Mouse (Mus musculus) lung, embryonic 14.5 days (tissue): ENCODE results near the gene Retreg1. TPM values are rescaled to one million over a fixed set of nuclear protein-coding genes. Genes with fewer than 3 reads are reported as not detected.

Source experiments
- ATAC-seq: fragments of 200-750 bp; cut with Nextera tagmentation; 2 replicates; pipeline ENCODE4 v1.8.0; 2017; ENCODE audit warnings: mild to moderate bottlenecking, moderate TSS enrichment, moderate library complexity; ENCODE audit not compliant: insufficient read depth
- DNase-seq: peaks from one replicate; pipeline ENCODE4 v3.0.0-alpha.2; 2015
- H3K27ac ChIP-seq: fragments of 300-500 bp; sonication (generic); 2 replicates; pipeline ENCODE4 v1.5.1; 2014; ENCODE audit warnings: low read depth, mild to moderate bottlenecking, moderate library complexity
- H3K27me3 ChIP-seq: fragments of 300-500 bp; sonication (generic); 2 replicates; pipeline ENCODE4 v1.6.1; 2014; ENCODE audit warnings: low read length, control low read depth; ENCODE audit not compliant: insufficient read depth
- H3K36me3 ChIP-seq: fragments of 300-500 bp; sonication (generic); 2 replicates; pipeline ENCODE4 v1.6.1; 2014; ENCODE audit warnings: control low read depth; ENCODE audit not compliant: insufficient read depth
- H3K4me1 ChIP-seq: fragments of 300-500 bp; sonication (generic); 2 replicates; pipeline ENCODE4 v1.6.1; 2014; ENCODE audit warnings: antibody characterized with exemption, control low read depth; ENCODE audit not compliant: insufficient read depth
- H3K4me2 ChIP-seq: fragments of 300-500 bp; sonication (generic); 2 replicates; pipeline ENCODE4 v1.6.1; 2014; ENCODE audit warnings: mild to moderate bottlenecking
- H3K4me3 ChIP-seq: fragments of 300-500 bp; sonication (generic); 2 replicates; pipeline ENCODE4 v1.5.1; 2014; ENCODE audit warnings: low read depth, low read length
- H3K9ac ChIP-seq: fragments of 300-500 bp; sonication (generic); 2 replicates; pipeline ENCODE4 v1.6.1; 2014
- H3K9me3 ChIP-seq: fragments of 300-500 bp; sonication (generic); 2 replicates; pipeline ENCODE4 v1.6.1; 2016; ENCODE audit warnings: low read depth, low read length, control low read depth
- CTCF ChIP-seq: IDR thresholded peaks from 2 replicates; pipeline ENCODE4 v1.5.1; 2016; ENCODE audit warnings: antibody characterized with exemption, low read depth
- WGBS: fragments of 180-500 bp; shearing (Covaris S2); extraction: QIAGEN DNeasy Blood & Tissue Kit; methylation state at CpG from one replicate; pipeline ENCODE4 v1.1.7; 2014; 5-methylcytosine and 5-hydroxymethylcytosine counted together
- polyA plus RNA-seq: library from polyadenylated mRNA; unstranded; fragments of >200 nt; fragmentation: Nextera tagmentation; extraction: Ambion mirVana; gene quantifications from 2 replicates; pipeline ENCODE4 v1.2.1, GENCODE M21; 2014

Retreg1 gene
- polyA plus RNA-seq, 1 experiment from 2014 or later: 5.0 TPM

DNA sequence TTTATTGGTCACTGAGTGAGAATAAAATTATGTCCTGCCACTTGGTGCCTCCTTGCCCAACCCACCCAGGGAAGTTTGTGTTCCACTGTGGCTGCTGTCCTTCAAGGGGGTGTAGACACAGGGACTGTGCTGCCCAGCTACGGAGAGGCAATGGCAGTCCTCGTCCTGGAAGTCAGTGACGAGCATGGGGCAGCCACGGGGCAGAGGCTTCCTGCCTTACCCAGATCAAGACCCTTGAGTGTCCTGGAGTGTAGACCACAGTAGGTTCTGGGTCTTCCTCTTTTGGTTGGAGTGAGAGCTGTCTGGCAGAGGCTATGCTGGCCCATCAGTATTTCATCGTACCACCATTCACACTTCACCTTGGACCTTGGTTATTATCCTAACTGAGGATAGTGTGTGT lies 37.2 kb downstream of the Retreg1 start:
- Histone ChIP-seq H3K27me3 (no peaks in the 10 kb centered on the region), H3K4me1 (peaks cover 8% of the 10 kb centered on the region; the same call in 1 of the 2 replicates), H3K4me3 (no peak overlapping the region), H3K9ac (no peak overlapping the region), H3K36me3 (no peaks in the 10 kb centered on the region), H3K4me2 (no peak overlapping the region), H3K27ac (no peak overlapping the region), H3K9me3 (no peaks in the 10 kb centered on the region)
- WGBS: 80% methylated on average over 5 of the region's 5 CpGs
- no peak for ATAC-seq
- DNase-seq: no peak
- no peak for TF ChIP-seq CTCF

DNA sequence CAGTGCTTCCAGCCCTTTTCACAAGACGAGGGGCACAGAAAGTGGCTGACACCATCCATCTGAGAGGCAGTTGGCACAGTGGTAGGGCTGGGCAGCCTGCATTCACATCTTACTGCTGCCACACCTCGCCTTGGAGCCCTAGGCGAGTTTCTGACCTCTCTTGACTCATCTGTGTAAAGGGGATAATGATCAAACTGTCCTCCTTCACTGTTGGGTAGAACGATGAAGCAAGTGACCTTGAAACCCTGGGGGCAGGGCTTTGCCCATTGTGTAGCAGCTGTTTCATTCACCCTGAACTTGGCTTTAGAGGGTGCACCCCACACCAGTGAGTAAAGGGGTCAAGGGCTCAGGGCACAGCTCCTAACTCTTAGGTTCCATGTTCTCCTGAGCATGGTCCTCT lies 39.0 kb downstream of the Retreg1 start:
- Histone ChIP-seq H3K27me3 (no peaks in the 10 kb centered on the region), H3K9me3 (no peaks in the 10 kb centered on the region), H3K36me3 (no peaks in the 10 kb centered on the region), H3K4me1 (0 out of 2 replicates have a peak, but pooled peaks cover 8% of the 10 kb centered on the region), H3K4me3 (no peak overlapping the region), H3K9ac (no peak overlapping the region), H3K4me2 (no peak overlapping the region), H3K27ac (no peak overlapping the region)
- TF ChIP-seq CTCF: no peak
- WGBS: 70% methylated on average over 4 of the region's 4 CpGs
- ATAC-seq (no peak), DNase-seq (no peak)

DNA sequence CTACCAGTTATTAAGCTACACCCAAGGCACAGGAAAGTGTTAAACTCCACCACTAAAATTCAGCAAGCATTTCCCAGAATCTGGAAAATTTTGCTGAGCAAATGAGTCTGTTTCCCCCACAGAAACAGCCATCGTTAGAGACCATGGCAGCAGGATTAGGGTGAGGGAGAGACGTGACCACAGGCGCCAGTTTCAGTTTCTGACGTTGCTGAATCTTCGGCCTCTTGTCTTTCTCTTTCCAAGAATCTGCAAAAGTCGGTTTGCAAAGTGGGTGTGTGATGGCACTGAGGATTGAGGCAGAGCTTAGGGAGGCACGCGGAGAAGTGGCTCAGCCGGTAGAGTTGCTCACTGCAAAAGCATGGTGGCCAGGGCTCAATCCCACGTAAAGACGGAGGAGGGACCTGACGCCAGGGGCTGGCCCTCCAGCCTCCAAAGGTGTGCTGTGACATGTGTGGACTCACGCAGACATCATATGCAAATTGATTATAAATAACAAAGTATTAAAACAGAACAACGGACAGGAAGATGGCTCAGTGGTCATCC lies 41.5 kb downstream of the Retreg1 start:
- Histone ChIP-seq H3K4me2 (no peak overlapping the region), H3K27me3 (no peaks in the 10 kb centered on the region), H3K9ac (no peak overlapping the region), H3K27ac (no peak overlapping the region), H3K36me3 (no peaks in the 10 kb centered on the region), H3K4me1 (0 out of 2 replicates have a peak, but pooled peaks cover 5% of the 10 kb centered on the region), H3K4me3 (no peak overlapping the region), H3K9me3 (no peaks in the 10 kb centered on the region)
- TF ChIP-seq CTCF: no peak
- DNase-seq (no peak), ATAC-seq (no peak)
- 69% methylated on average over 14 of the region's 14 CpGs for WGBS

DNA sequence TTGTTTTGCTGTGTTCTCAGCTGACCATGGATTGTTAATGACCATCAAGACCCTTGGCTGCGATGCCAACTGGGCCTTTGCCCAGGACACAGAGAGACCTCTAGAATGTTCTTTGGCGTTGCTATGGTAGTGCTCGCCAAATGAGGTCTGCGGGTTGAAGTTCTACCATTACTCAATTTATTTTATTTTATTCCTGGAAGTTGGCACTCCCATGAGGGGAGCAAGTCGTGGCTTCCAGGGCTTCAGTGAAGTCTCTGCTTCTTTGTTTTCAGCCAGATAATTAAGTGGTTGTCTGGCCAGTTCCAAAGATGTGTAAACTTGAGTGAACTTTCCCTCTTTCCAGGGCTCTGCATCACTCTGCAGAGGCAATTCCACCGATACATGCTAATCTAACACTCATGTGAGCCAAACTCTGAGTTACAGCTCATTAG lies 43.6 kb downstream of the Retreg1 start:
- Histone ChIP-seq H3K36me3 (no peaks in the 10 kb centered on the region), H3K4me3 (no peak overlapping the region), H3K9ac (no peak overlapping the region), H3K4me1 (0 out of 2 replicates have a peak, but pooled peaks cover 5% of the 10 kb centered on the region), H3K27ac (no peak overlapping the region), H3K4me2 (no peak overlapping the region), H3K9me3 (no peaks in the 10 kb centered on the region), H3K27me3 (no peaks in the 10 kb centered on the region)
- ATAC-seq: peak; percentile 62; the same call in 1 of the 2 replicates
- WGBS: 62% methylated on average over 6 of the region's 6 CpGs
- peak; percentile 76 for DNase-seq
- TF ChIP-seq CTCF: no peak

DNA sequence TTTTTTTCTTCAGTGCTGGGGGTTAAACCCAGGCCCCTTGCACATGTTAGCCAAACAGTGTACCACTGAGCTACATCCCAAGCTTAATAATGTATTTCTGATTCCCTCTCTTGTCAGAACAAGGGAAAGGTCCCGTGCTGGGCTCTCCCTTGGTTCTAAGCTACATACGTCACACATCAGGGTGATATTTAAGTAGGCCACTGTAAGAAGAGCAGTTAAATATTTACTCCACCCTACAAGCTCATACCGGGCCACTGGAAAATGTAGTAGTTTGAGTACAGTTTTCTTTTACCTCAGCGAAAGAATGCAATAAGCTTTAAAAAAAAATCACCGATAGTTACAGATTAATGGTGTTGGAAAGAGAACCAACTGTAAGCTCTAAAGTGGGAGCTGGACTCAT lies 46.9 kb downstream of the Retreg1 start:
- Histone ChIP-seq H3K4me2 (no peak overlapping the region), H3K9me3 (no peaks in the 10 kb centered on the region), H3K4me3 (no peak overlapping the region), H3K4me1 (no peaks in the 10 kb centered on the region), H3K36me3 (no peaks in the 10 kb centered on the region), H3K9ac (no peak overlapping the region), H3K27ac (no peak overlapping the region; the same call in 1 of the 2 replicates), H3K27me3 (no peaks in the 10 kb centered on the region)
- WGBS: 70% methylated on average over 5 of the region's 5 CpGs
- no peak for ATAC-seq
- no peak for DNase-seq
- no peak for TF ChIP-seq CTCF

DNA sequence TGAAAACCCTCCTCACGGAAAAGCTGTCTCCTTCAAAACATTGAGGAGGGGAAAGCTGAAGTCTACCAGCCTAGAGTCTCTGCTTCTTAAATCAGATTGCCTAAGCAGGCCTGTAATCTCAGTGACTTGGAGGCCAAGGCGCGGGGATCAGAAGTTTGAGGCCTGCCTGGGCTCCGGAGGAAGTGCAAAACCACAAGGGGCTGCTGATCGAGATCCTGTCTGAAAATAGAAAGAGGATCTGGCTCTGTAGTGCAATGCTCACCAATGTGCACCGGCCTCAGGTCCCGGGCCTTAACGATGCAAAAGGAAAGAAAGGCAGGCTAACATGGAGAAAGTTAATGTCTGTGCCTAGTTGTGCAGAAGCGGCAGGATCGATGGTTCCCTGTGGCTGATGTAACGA lies 48.6 kb downstream of the Retreg1 start:
- Histone ChIP-seq H3K4me3 (no peak overlapping the region), H3K36me3 (no peaks in the 10 kb centered on the region), H3K9me3 (no peaks in the 10 kb centered on the region), H3K4me1 (no peaks in the 10 kb centered on the region), H3K9ac (no peak overlapping the region), H3K4me2 (no peak overlapping the region), H3K27me3 (no peaks in the 10 kb centered on the region), H3K27ac (no peak overlapping the region)
- no peak for DNase-seq
- no peak for ATAC-seq
- TF ChIP-seq CTCF: no peak
- 76% methylated on average over 11 of the region's 11 CpGs for WGBS

DNA sequence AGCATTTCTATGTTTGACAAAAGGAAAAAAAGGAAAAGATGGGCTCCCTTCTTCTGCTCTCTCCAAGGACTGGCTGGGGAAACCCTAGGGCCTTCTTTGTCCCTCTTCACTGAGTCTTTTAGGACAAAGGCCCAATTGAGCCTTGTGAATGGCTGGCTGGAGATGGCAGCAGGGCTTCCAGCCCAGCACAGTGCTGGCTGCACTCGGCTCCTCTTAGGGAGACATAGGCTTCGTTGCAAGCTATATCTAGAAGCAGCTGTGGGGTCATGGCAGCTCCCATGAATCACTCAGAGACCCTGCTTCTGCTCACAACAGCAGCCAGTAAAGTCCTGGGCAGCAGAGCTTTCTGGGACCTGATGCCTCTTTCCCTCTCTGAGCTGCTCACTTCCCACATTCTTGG lies 50.3 kb downstream of the Retreg1 start:
- no peaks in the 10 kb centered on the region for H3K27me3 ChIP-seq
- H3K4me2 ChIP-seq: no peak overlapping the region
- DNase-seq: peak; percentile 43
- TF ChIP-seq CTCF: no peak
- no peak overlapping the region for H3K27ac ChIP-seq
- H3K4me3 ChIP-seq: no peak overlapping the region
- no peaks in the 10 kb centered on the region for H3K4me1 ChIP-seq
- 26% methylated on average over 2 of the region's 2 CpGs for WGBS
- no peaks in the 10 kb centered on the region for H3K9me3 ChIP-seq
- H3K36me3 ChIP-seq: no peaks in the 10 kb centered on the region
- no peak overlapping the region for H3K9ac ChIP-seq
- ATAC-seq: 0 out of 2 replicates have a peak, but pooled peaks have one; percentile 56
